Mouse (Mus musculus) liver, embryonic 14.5 days (tissue): Measurements from ENCODE around the gene Gli2. TPM values are rescaled to one million over a fixed set of nuclear protein-coding genes. Genes with fewer than 3 reads are reported as not detected.

Experiments used
- ATAC-seq: fragments of 200-750 bp; cut with Nextera tagmentation; 2 replicates; pipeline ENCODE4 v1.8.0; 2017; ENCODE audit warnings: moderate number of reproducible peaks, mild to moderate bottlenecking, moderate library complexity; ENCODE audit not compliant: insufficient read depth
- DNase-seq, 3 experiments: peaks; one replicate each; pipeline ENCODE4 v3.0.0-alpha.2; 2012 to 2013; ENCODE audit warnings: low read depth in 3 of 3, low spot score in 3 of 3
- H3K27ac ChIP-seq: fragments of 300-500 bp; sonication (generic); 2 replicates; pipeline ENCODE4 v1.5.1; 2014; ENCODE audit warnings: moderate library complexity, mild to moderate bottlenecking, control low read depth, inconsistent platforms
- H3K27me3 ChIP-seq: fragments of 300-500 bp; sonication (generic); 2 replicates; pipeline ENCODE4 v1.6.1; 2014; ENCODE audit warnings: mild to moderate bottlenecking, low read length, moderate library complexity; ENCODE audit not compliant: control insufficient read depth, insufficient read depth
- H3K36me3 ChIP-seq: fragments of 300-500 bp; sonication (generic); replicated peaks from 2 replicates; pipeline ENCODE4 v1.6.1; 2014; ENCODE audit warnings: low read depth; ENCODE audit not compliant: control insufficient read depth, insufficient read depth
- H3K4me1 ChIP-seq, 2 experiments: fragments of 200-500 bp in 1 of 2; fragments of 300-500 bp in 1 of 2; sonication (generic) in 1 of 2; replicated peaks; 2 replicates each; pipeline ENCODE4 v1.6.1; 2012 to 2014; ENCODE audit warnings: antibody characterized with exemption in 1 of 2, inconsistent platforms in 1 of 2, low read length in 1 of 2; ENCODE audit not compliant: control insufficient read depth in 2 of 2, insufficient read depth in 2 of 2
- H3K4me2 ChIP-seq: fragments of 300-500 bp; sonication (generic); 2 replicates; pipeline ENCODE4 v1.6.1; 2014; ENCODE audit warnings: low read depth, mild to moderate bottlenecking, control low read depth, moderate library complexity
- H3K4me3 ChIP-seq, 2 experiments: fragments of 200-500 bp in 1 of 2; fragments of 300-500 bp in 1 of 2; sonication (generic) in 1 of 2; 2 replicates each; pipeline ENCODE4 v1.5.1; 2012 to 2014; ENCODE audit warnings: low read depth in 2 of 2, low read length in 2 of 2, mild to moderate bottlenecking in 2 of 2, control low read depth in 1 of 2, inconsistent platforms in 1 of 2, moderate library complexity in 1 of 2; ENCODE audit not compliant: insufficient read depth in 1 of 2
- H3K9ac ChIP-seq: fragments of 300-500 bp; sonication (generic); replicated peaks from 2 replicates; pipeline ENCODE4 v1.6.1; 2014; ENCODE audit warnings: mild to moderate bottlenecking, control low read depth, moderate library complexity
- H3K9me3 ChIP-seq: fragments of 300-500 bp; sonication (generic); 2 replicates; pipeline ENCODE4 v1.6.1; 2016; ENCODE audit warnings: low read length, mixed read lengths; ENCODE audit not compliant: control insufficient read depth
- CTCF ChIP-seq: IDR thresholded peaks from 2 replicates; pipeline ENCODE4 v1.5.1; 2016; ENCODE audit warnings: antibody characterized with exemption, low read depth, control low read depth
- EP300 ChIP-seq: IDR thresholded peaks from 2 replicates; pipeline ENCODE4 v1.6.1; 2016; ENCODE audit warnings: antibody characterized with exemption, low read depth
- WGBS: fragments of 180-500 bp; shearing (Covaris S2); extraction: QIAGEN DNeasy Blood & Tissue Kit; methylation state at CpG from one replicate; pipeline ENCODE4 v1.1.7; 2014; ENCODE audit not compliant: insufficient replicate concordance; 5-methylcytosine and 5-hydroxymethylcytosine counted together
- polyA plus RNA-seq, 2 experiments: library from polyadenylated mRNA; depleted of rRNA in 1 of 2; stranded (reverse) in 1 of 2; unstranded in 1 of 2; fragments of >200 nt; fragmentation: Nextera tagmentation in 1 of 2; extraction: Ambion mirVana in 1 of 2; gene quantifications; 2 replicates each; pipeline versions ENCODE4 v1.2.1 to v1.2.3; 2012 to 2014

The Gli2 gene
- 0.24 and 0.26 TPM in 2 replicates for polyA plus RNA-seq (2012; rRNA removed)
- 0.04 and 0.25 TPM in 2 replicates for polyA plus RNA-seq (2014; fragmentation: Nextera tagmentation; extraction: Ambion mirVana)

DNA sequence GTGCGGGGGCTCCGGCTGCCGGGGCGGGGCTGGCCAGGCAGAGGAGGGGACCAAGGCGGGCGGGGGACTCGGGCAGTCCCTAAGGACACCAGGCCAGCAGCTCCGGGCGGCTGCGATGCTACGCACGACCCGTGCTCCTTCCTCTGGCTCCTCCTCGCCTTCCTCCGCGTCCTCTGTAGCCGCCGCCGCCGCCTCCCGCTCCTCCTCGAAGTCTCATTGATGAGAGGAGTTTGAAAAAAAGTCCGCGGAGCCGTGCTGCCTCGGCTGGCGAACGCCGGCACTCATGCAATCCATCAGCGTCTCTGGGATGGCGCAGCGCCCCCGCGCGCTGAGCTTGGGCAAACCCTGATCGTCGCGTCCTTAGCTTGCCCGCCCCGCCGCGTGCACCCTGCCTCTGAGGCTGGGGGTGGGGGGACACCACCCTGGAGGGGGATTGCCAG lies at the start of gene Gli2:
TSS of gene Gli2 (minus strand) at position 218 of the 440 bp plus-strand sequence.
- no peak for TF ChIP-seq EP300
- TF ChIP-seq CTCF = peak; percentile 69
- Histone ChIP-seq H3K36me3 (no peaks in the 10 kb centered on the region), H3K9me3 (no peaks in the 10 kb centered on the region), H3K4me3 (peak within 1 kb of the TSS; percentile 41 to 52), H3K9ac (no peak within 1 kb of the TSS), H3K4me2 (peak within 1 kb of the TSS; percentile 55), H3K27ac (no peak within 1 kb of the TSS), H3K27me3 (peaks cover 62% of the 10 kb centered on the region), H3K4me1 (no peaks in the 10 kb centered on the region)
- DNase-seq (peak in 2 of 3 experiments; percentile 16 to 19), ATAC-seq (peak; percentile 37; the same call in 1 of the 2 replicates)
- WGBS = under 1% methylated on average over 42 of the region's 42 CpGs

DNA sequence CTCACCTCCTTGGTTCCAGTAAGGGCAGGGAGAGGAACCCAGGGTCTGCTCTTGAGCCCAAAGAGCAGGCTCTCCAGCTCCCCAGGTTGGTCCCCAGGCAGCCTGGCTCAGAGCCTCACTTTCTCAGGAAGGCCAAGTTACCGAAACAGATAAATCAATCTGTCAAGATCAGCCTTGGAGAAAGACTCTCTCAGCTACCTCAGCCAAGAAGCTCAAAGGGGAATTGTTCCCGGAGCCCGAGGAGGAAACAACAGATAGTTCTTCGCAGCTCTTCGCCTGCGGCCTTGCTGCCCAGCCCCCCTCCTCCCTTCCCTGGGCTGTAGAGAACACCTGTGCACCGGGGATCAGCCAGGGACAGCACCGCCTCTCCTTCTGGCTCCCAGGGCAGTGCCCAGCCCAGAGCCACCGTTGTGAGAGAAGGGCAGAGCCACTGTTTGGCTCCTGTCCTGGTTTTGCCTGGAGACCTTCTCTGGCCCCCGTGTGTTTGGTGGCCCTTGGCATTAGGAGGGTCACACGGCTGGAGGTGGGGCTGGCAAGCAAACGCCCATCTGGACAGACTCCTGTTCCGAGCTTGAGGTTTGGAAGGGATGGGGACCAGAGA lies 44.6 kb upstream of the Gli2 start:
- H3K27ac ChIP-seq = no peak overlapping the region
- DNase-seq (no peak), ATAC-seq (no peak)
- H3K4me1 ChIP-seq = no peaks in the 10 kb centered on the region
- 41% methylated on average over 13 of the region's 13 CpGs for WGBS
- no peaks in the 10 kb centered on the region for H3K36me3 ChIP-seq
- no peak overlapping the region for H3K4me3 ChIP-seq
- H3K9ac ChIP-seq = no peak overlapping the region
- H3K27me3 ChIP-seq = no peaks in the 10 kb centered on the region
- no peak for TF ChIP-seq CTCF
- no peaks in the 10 kb centered on the region for H3K9me3 ChIP-seq
- no peak overlapping the region for H3K4me2 ChIP-seq

DNA sequence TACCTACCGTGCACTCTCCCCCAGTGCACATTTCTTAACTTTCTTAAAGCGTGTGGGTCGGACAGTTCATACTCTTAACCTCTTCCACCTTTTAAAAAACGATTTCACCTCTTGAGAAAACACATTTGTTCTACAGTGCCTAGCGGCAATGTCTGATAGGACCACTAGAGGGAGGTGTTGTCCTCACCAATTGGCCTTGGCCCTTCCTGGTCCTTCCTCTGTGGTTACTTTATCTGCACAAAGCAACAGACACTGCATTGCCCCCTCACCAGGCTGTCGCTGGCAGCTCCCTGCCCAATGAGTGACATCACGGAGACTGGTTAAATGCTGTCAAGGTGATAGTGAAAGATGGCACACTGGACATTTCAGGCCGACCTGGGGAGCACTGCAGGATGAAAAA lies 40.3 kb upstream of the Gli2 start:
- no peaks in the 10 kb centered on the region for H3K27me3 ChIP-seq
- no peak overlapping the region for H3K9ac ChIP-seq
- H3K4me2 ChIP-seq = no peak overlapping the region
- H3K4me1 ChIP-seq = no peaks in the 10 kb centered on the region
- no peak for ATAC-seq
- TF ChIP-seq EP300 (no peak), CTCF (peak; percentile 78)
- H3K27ac ChIP-seq = no peak overlapping the region
- H3K36me3 ChIP-seq = no peaks in the 10 kb centered on the region
- H3K4me3 ChIP-seq = no peak overlapping the region
- WGBS = 7% methylated on average over 8 of the region's 8 CpGs
- no peaks in the 10 kb centered on the region for H3K9me3 ChIP-seq
- DNase-seq = peak in 1 of 3 experiments; percentile 19

DNA sequence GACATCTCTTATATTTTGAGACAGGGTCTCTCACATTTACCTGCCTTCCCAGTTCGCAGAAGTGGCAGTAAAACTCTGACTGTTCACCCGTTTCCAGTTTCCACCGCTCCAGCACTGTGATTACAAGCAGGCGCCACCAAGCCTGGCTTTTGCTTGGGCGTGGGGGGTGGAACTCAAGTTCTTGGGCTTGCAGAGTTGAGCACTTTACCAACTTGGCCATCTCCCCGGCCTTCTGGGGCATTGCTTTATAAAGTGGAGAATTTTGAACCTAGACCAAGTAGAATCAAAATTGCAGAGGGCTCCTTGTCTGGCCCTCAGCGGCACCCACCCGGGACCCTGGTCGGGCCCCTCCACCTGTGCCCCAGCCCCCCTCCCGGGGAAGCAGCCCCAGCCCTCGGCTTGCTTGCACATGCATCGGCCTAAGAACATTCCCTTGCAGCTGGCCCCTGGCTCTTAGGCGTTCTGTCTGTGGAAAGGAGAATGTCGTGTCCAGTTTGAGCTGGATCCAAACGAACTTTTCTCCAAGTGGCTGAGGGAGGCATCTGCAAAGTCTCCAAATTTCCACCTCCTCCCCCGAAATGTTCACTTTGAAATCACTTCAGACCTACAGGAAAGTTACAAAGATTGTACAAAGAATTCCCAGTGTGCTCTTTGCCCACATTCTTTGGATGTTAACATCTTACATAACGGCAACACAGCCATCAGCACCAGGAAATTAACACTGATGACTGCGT lies 36.6 kb upstream of the Gli2 start:
- Histone ChIP-seq H3K4me1 (0 out of 4 replicates have a peak, but pooled peaks cover 0 to 2% of the 10 kb centered on the region in 2 experiments), H3K27me3 (no peaks in the 10 kb centered on the region), H3K4me3 (no peak overlapping the region), H3K36me3 (no peaks in the 10 kb centered on the region), H3K4me2 (no peak overlapping the region), H3K9ac (no peak overlapping the region), H3K9me3 (no peaks in the 10 kb centered on the region), H3K27ac (no peak overlapping the region)
- WGBS = 61% methylated on average over 18 of the region's 18 CpGs
- TF ChIP-seq CTCF = no peak
- TF ChIP-seq EP300 = no peak
- DNase-seq = no peak
- ATAC-seq = no peak

DNA sequence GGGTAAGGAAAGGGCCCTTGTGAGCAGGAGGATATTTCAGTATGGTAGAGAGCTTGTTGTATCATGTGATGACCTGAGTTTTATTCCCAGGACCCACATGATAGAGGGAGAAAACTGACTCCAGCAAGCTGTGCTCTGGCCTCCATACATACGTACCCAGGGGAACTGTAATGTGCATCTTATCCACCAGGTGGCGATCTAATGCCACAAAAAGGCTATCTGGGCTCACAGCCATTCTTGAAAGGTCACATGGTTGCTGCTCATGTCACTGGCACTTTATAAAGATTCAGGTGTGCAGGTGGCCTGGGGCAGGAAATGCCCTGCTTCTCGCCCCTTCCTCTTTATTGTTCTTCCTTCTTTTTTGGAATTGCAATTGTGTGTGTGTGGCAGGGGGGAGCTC lies 34.1 kb upstream of the Gli2 start:
- Histone ChIP-seq H3K9me3 (no peaks in the 10 kb centered on the region), H3K27me3 (no peaks in the 10 kb centered on the region), H3K4me2 (no peak overlapping the region), H3K4me1 (0 out of 4 replicates have a peak, but pooled peaks cover 0 to 2% of the 10 kb centered on the region in 2 experiments), H3K27ac (no peak overlapping the region), H3K36me3 (no peaks in the 10 kb centered on the region), H3K9ac (no peak overlapping the region), H3K4me3 (no peak overlapping the region)
- TF ChIP-seq CTCF (peak; percentile 92), EP300 (no peak)
- ATAC-seq (no peak), DNase-seq (peak; percentile 17 to 28 (median 26))
- WGBS = 8% methylated on average over 3 of the region's 3 CpGs
